Mouse (Mus musculus) midbrain, embryonic 14.5 days (tissue): ENCODE data around the gene Cxadr. TPM values are rescaled to one million over a fixed set of nuclear protein-coding genes. Genes with fewer than 3 reads are reported as not detected.

Experiments used
- ATAC-seq: fragments of 200-750 bp; cut with Nextera tagmentation; 2 replicates; pipeline ENCODE4 v1.8.0; 2017; ENCODE audit warnings: moderate number of reproducible peaks, moderate library complexity; ENCODE audit not compliant: low FRiP score, low TSS enrichment
- DNase-seq: peaks from one replicate; pipeline ENCODE4 v3.0.0-alpha.2; 2015
- H3K27ac ChIP-seq: fragments of 300-500 bp; sonication (generic); replicated peaks from 2 replicates; pipeline ENCODE4 v1.5.1; 2014; ENCODE audit warnings: mild to moderate bottlenecking, low read depth, low read length, moderate library complexity
- H3K27me3 ChIP-seq: fragments of 300-500 bp; sonication (generic); 2 replicates; pipeline ENCODE4 v1.6.1; 2014; ENCODE audit warnings: low read length, control low read depth, mixed read lengths; ENCODE audit not compliant: control insufficient read depth, insufficient read depth
- H3K36me3 ChIP-seq: fragments of 300-500 bp; sonication (generic); 2 replicates; pipeline ENCODE4 v1.6.1; 2014; ENCODE audit warnings: low read length, control low read depth; ENCODE audit not compliant: control insufficient read depth, insufficient read depth
- H3K4me1 ChIP-seq: fragments of 300-500 bp; sonication (generic); 2 replicates; pipeline ENCODE4 v1.6.1; 2014; ENCODE audit warnings: mild to moderate bottlenecking, antibody characterized with exemption, low read length, control low read depth; ENCODE audit not compliant: control insufficient read depth, insufficient read depth
- H3K4me2 ChIP-seq: fragments of 300-500 bp; sonication (generic); 2 replicates; pipeline ENCODE4 v1.6.1; 2014; ENCODE audit warnings: mild to moderate bottlenecking, low read length, moderate library complexity
- H3K4me3 ChIP-seq: fragments of 300-500 bp; sonication (generic); replicated peaks from 2 replicates; pipeline ENCODE4 v1.5.1; 2014; ENCODE audit warnings: low read depth, low read length
- H3K9ac ChIP-seq: fragments of 300-500 bp; sonication (generic); replicated peaks from 2 replicates; pipeline ENCODE4 v1.6.1; 2014; ENCODE audit warnings: mild to moderate bottlenecking, low read length, moderate library complexity
- H3K9me3 ChIP-seq: fragments of 300-500 bp; sonication (generic); 2 replicates; pipeline ENCODE4 v1.6.1; 2016; ENCODE audit warnings: low read length, control low read depth, mixed read lengths; ENCODE audit not compliant: control insufficient read depth
- WGBS: fragments of 180-500 bp; shearing (Covaris S2); extraction: QIAGEN DNeasy Blood & Tissue Kit; methylation state at CpG from one replicate; pipeline ENCODE4 v1.1.7; 2014; 5-methylcytosine and 5-hydroxymethylcytosine counted together
- polyA plus RNA-seq: library from polyadenylated mRNA; unstranded; fragments of >200 nt; fragmentation: Nextera tagmentation; extraction: Ambion mirVana; gene quantifications from 2 replicates; pipeline ENCODE4 v1.2.1, GENCODE M21; 2014

Cxadr gene
- polyA plus RNA-seq, 1 experiment from 2014 or later: 124 TPM

DNA sequence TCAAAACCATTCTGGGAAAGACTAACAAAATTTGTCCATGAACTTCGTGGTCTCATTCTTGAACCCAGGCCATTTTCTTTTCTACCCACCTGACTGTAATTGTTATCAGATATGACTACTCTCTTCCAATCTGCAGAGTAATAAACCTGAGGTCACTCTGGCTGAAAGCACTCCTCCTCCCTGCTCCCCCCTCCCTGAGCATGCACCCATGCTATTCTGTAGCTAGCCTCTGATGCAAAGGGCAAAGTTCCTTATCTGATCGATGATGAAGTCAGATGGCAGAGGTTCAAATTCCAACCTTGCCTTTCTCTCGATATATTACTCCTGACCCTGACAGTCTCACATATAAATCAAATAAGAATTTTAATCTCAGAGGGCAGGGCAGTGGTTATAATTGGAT is 33.1 kb upstream of the Cxadr start:
- DNase-seq (no peak), ATAC-seq (no peak)
- 94% methylated on average over 3 of the region's 3 CpGs for WGBS
- Histone ChIP-seq H3K4me3 (no peak overlapping the region), H3K36me3 (no peaks in the 10 kb centered on the region), H3K27me3 (no peaks in the 10 kb centered on the region), H3K4me2 (no peak overlapping the region), H3K9me3 (no peaks in the 10 kb centered on the region), H3K9ac (no peak overlapping the region), H3K4me1 (peaks cover 11% of the 10 kb centered on the region; the same call in 1 of the 2 replicates), H3K27ac (no peak overlapping the region)

DNA sequence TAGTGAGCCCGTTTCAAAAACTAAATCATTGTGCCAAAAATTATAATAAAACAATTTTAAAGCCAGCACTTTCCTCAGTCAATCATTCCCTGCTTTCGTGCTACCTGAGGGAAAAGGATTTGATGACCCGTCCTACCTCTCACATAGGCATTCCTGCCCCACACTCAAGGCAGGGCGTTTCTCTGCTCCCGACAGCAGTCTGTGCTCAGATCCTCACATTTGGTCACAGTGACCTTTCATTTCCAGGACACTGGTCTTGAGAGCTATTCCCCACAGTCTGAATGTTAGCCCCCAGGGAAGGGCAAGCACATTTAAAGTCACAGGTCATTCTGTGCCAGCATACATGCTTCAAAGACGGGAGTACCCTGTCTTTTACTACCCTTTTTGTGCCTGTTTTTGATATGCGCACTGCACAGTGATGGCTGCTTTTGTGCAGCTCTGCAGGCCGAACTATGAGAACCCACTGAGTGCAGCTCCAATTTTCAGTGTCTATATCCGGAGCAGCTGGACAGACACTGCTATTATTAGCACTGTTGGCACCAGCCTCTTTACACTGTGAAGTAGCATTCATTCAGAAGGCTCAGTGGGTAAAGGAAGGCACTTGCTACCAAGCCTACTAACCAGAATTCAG is 26.3 kb upstream of the Cxadr start:
- no peaks in the 10 kb centered on the region for H3K27me3 ChIP-seq
- DNase-seq: no peak
- no peaks in the 10 kb centered on the region for H3K9me3 ChIP-seq
- no peak overlapping the region for H3K9ac ChIP-seq
- H3K27ac ChIP-seq: no peak overlapping the region
- WGBS: 80% methylated on average over 9 of the region's 9 CpGs
- ATAC-seq: no peak
- no peak overlapping the region for H3K4me2 ChIP-seq
- no peak overlapping the region for H3K4me3 ChIP-seq
- H3K4me1 ChIP-seq: no peaks in the 10 kb centered on the region
- H3K36me3 ChIP-seq: no peaks in the 10 kb centered on the region

DNA sequence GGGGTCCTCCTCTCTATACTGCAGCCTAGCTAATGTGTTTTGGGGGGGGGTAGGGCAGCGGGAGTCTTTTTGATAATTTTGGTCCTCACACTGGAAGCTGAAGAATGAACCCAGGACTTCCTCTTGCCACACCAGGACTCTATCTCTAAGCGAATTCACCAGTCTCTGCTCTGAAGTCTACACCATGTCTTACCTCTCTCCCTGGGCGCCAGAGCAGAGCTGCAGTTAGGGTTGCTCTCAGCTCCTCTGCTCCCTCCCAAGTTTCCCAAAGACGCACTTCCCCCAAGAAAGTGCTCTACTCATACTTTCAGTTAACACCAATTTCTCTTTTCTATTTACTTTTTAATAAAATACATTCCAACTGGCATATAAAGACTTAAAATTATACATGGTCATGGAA is 23.7 kb upstream of the Cxadr start:
- 49% methylated on average over 4 of the region's 4 CpGs for WGBS
- no peak overlapping the region for H3K27ac ChIP-seq
- no peak overlapping the region for H3K4me2 ChIP-seq
- no peak overlapping the region for H3K9ac ChIP-seq
- no peak for DNase-seq
- H3K4me3 ChIP-seq: no peak overlapping the region
- no peaks in the 10 kb centered on the region for H3K36me3 ChIP-seq
- no peak for ATAC-seq
- H3K9me3 ChIP-seq: no peaks in the 10 kb centered on the region
- no peaks in the 10 kb centered on the region for H3K4me1 ChIP-seq
- no peaks in the 10 kb centered on the region for H3K27me3 ChIP-seq

DNA sequence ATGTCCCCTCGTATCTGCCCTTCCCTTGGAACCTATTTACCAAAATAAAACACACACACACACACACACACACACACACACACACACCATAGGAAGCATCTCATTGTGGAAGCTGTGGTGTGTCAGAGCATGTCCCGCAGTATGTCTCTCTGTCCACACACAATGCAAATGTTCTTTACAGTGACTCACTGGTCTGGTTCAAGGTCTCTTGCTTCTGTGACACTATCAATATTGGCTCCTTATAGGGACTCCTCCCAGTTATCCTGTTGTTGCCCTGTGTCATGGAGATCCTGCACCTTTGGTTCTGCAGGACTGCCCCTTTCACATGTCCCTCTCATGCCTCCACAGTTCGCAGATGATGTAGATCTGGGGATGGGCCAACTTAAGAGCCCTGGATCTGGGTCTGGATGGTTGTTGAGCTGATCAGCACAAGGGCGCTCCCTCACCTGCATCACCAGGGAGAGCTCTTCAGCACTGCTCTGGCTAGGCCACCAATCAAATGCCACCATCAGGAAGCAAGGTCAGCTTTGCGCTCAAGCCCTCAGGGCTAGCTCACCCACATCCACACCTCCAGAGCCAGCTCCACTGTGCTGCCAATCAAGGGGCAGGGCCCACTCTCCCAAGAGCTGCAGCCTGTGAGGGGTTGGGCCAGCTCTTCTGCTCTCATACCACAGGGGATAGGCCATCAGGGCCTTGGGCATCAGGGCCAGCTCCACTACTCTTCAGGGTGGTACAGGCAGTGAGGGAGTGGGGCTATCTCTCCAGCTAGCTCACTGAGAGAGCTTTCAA is 21.0 kb upstream of the Cxadr start:
- Histone ChIP-seq H3K4me1 (no peaks in the 10 kb centered on the region), H3K27me3 (no peaks in the 10 kb centered on the region), H3K9me3 (no peaks in the 10 kb centered on the region), H3K27ac (no peak overlapping the region), H3K9ac (no peak overlapping the region), H3K36me3 (no peaks in the 10 kb centered on the region), H3K4me3 (no peak overlapping the region), H3K4me2 (no peak overlapping the region)
- DNase-seq (no peak), ATAC-seq (no peak)
- 84% methylated on average over 5 of the region's 5 CpGs for WGBS

DNA sequence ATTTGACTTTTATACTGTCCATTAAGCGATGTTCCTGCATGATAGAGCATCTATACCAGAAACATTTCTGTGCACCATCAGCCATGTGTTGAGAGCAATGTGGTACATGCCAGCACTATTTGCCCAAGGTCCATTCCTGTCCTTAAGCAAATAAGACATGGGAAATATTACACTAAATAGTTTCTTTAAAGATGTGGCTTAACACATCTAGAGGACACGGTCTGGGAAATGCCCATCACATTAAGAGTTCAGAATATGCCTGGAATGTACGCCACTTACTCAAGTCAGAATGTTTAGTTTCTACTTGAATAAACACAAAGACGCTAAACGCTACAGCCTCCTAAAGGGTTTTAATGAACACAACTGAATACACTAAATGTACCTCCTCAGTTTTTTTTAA is 18.1 kb upstream of the Cxadr start:
- no peaks in the 10 kb centered on the region for H3K9me3 ChIP-seq
- ATAC-seq: no peak
- WGBS: 87% methylated on average over 5 of the region's 5 CpGs
- DNase-seq: no peak
- no peaks in the 10 kb centered on the region for H3K36me3 ChIP-seq
- no peaks in the 10 kb centered on the region for H3K4me1 ChIP-seq
- no peak overlapping the region for H3K9ac ChIP-seq
- no peaks in the 10 kb centered on the region for H3K27me3 ChIP-seq
- H3K4me3 ChIP-seq: no peak overlapping the region
- H3K27ac ChIP-seq: no peak overlapping the region
- no peak overlapping the region for H3K4me2 ChIP-seq

DNA sequence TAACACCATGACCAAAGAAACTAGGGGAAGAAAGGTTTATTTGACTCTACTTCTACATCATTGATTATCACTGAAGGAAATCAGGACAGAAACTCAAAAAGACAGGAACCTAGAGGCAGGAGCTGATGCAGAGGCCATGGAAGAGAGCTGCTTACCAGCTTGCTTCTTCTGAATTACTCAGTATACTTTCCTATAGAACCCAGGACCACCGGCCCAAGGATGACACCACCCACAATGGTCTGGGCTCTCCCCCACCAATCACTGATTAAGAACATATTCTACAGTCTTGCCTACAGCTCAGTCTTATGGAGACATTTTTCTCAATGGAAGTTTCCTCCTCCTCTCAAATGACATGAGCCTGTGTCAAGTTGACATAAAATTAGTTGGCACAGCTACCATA is 7.2 kb upstream of the Cxadr start:
- H3K4me1 ChIP-seq: no peaks in the 10 kb centered on the region
- no peak overlapping the region for H3K4me3 ChIP-seq
- H3K27ac ChIP-seq: no peak overlapping the region
- DNase-seq: no peak
- no peaks in the 10 kb centered on the region for H3K27me3 ChIP-seq
- WGBS: 96% methylated on average over 1 of the region's 1 CpGs
- no peaks in the 10 kb centered on the region for H3K36me3 ChIP-seq
- no peak overlapping the region for H3K4me2 ChIP-seq
- no peak for ATAC-seq
- H3K9ac ChIP-seq: no peak overlapping the region
- H3K9me3 ChIP-seq: no peaks in the 10 kb centered on the region

DNA sequence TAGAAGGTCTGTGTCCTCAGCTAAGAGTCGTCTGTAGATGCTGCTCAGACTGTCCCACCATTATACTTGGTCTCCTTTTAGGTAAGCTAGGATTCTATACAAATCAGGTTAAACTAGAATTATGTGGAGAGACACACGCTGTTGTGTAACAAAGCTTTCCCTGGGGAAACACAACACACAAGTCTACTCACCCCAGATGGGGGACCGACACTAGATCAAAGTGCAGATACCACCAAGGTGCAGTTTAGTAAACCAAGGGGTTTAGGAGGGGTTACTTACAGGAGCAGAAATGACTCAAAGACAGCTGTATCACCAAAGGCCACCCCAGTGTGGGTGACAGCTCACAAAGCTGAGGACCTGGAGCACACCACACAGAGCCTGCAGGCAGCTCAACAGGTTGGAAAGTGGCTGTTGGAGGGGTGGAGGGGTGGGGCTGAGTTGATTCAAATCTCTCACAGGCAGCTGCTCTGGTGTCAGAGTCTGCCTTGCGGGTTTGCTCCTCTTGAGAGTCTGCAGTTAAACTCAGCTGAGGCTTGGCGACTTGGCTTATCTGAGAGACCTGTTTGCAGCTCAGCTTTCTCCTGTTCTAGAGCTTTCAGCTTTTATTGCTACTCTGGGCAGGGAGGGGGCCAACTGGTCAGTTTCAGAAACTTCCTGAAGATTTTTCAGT is 6.5 kb upstream of the Cxadr start:
- H3K4me2 ChIP-seq: no peak overlapping the region
- no peaks in the 10 kb centered on the region for H3K9me3 ChIP-seq
- H3K4me3 ChIP-seq: no peak overlapping the region
- DNase-seq: no peak
- H3K27me3 ChIP-seq: no peaks in the 10 kb centered on the region
- ATAC-seq: no peak
- no peak overlapping the region for H3K27ac ChIP-seq
- no peaks in the 10 kb centered on the region for H3K4me1 ChIP-seq
- no peaks in the 10 kb centered on the region for H3K36me3 ChIP-seq
- WGBS: 52% methylated on average over 5 of the region's 5 CpGs
- H3K9ac ChIP-seq: no peak overlapping the region

DNA sequence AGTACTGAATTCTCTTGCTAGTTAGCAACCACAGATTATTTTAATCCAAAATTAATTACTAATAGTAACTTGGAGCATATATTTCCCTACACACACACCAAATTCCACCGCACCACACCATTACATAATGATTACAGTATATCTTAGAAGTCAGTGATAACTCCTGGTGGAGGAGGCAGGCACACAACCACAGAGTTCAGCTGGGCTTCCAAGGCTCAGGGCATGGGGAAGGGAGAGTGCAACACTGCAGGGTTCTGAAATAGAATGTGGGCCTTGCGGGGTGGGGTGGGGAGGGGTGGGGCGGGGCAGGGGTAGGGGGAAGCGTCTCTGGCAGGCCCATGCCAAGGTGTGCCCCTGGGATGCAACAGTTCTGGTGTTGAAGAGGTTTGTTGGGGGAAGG is 5.7 kb upstream of the Cxadr start:
- H3K9me3 ChIP-seq: no peaks in the 10 kb centered on the region
- H3K4me1 ChIP-seq: peaks cover 1% of the 10 kb centered on the region; the same call in 1 of the 2 replicates
- H3K27me3 ChIP-seq: no peaks in the 10 kb centered on the region
- DNase-seq (no peak), ATAC-seq (no peak)
- H3K9ac ChIP-seq: no peak overlapping the region
- H3K27ac ChIP-seq: no peak overlapping the region
- H3K4me3 ChIP-seq: no peak overlapping the region
- 50% methylated on average over 4 of the region's 4 CpGs for WGBS
- H3K36me3 ChIP-seq: no peaks in the 10 kb centered on the region
- H3K4me2 ChIP-seq: no peak overlapping the region
